Mouse (Mus musculus): ENCODE data around the gene Prkd3. TPM values are rescaled to one million over a fixed set of nuclear protein-coding genes. Genes with fewer than 3 reads are reported as not detected.

Prkd3 gene
- 10 to 100 TPM; 37.9 to 39.6 TPM for total RNA-seq (2021)
- long read RNA-seq, experiment 1, full-length matches to known transcripts: 9 of 21 reads
- long read RNA-seq, experiment 1, partial matches to known transcripts: 8 of 21 reads
- long read RNA-seq, experiment 1, other reads (novel, unspliced or antisense): 4 of 21 reads
- long read RNA-seq, experiment 2, full-length matches to known transcripts: 12 of 28 reads
- long read RNA-seq, experiment 2, partial matches to known transcripts: 7 of 28 reads
- long read RNA-seq, experiment 2, other reads (novel, unspliced or antisense): 9 of 28 reads

GRCm38 (mm10) chr17:79020208-79020983 lies at the start of gene Prkd3:
Gene Prkd3, minus strand, starts transcription at chr17:79020816.
- DNase-seq (ENCODE audit: low spot score in 2 of 2): peak; percentile 48 to 74

- no peak for DNase-seq (ENCODE audit: low spot score in 2 of 2)
These were observed 49.3 kb upstream of the Prkd3 start for GRCm38 (mm10) chr17:79069766-79070480.

- DNase-seq (ENCODE audit: low spot score in 2 of 2): peak in 1 of 2 experiments; percentile 42
These were observed 48.4 kb upstream of the Prkd3 start for GRCm38 (mm10) chr17:79069019-79069418.

GRCm38 (mm10) chr17:79068581-79068980 lies 48.0 kb upstream of the Prkd3 start:
- no peak for DNase-seq (ENCODE audit: low spot score in 2 of 2)

- no peak for DNase-seq (ENCODE audit: low spot score in 2 of 2)
These were observed 43.6 kb upstream of the Prkd3 start for GRCm38 (mm10) chr17:79064250-79064649.

GRCm38 (mm10) chr17:79060221-79060620 lies 39.6 kb upstream of the Prkd3 start:
- DNase-seq (ENCODE audit: low spot score in 2 of 2): no peak

GRCm38 (mm10) chr17:79058271-79058670 lies 37.7 kb upstream of the Prkd3 start:
- no peak for DNase-seq (ENCODE audit: low spot score in 2 of 2)

- DNase-seq (ENCODE audit: low spot score in 2 of 2): peak; percentile 57 to 71
These were observed 31.6 kb upstream of the Prkd3 start for GRCm38 (mm10) chr17:79052088-79052812.

GRCm38 (mm10) chr17:79051606-79052005 lies 31.0 kb upstream of the Prkd3 start, which contains the start of gene Qpct:
Gene Qpct, plus strand, starts transcription at chr17:79051906.
- no peak for DNase-seq (ENCODE audit: low spot score in 2 of 2)

- DNase-seq (ENCODE audit: low spot score in 2 of 2): no peak
These were observed 23.1 kb upstream of the Prkd3 start for GRCm38 (mm10) chr17:79043705-79044104.

GRCm38 (mm10) chr17:79039660-79040059 lies 19.0 kb upstream of the Prkd3 start:
- DNase-seq (ENCODE audit: low spot score in 2 of 2): no peak

- no peak for DNase-seq (ENCODE audit: low spot score in 2 of 2)
These were observed 12.2 kb upstream of the Prkd3 start for GRCm38 (mm10) chr17:79032782-79033181.

GRCm38 (mm10) chr17:79031569-79031968 lies 11.0 kb upstream of the Prkd3 start:
- no peak for DNase-seq (ENCODE audit: low spot score in 2 of 2)

GRCm38 (mm10) chr17:79029226-79029625 lies 8.6 kb upstream of the Prkd3 start:
- DNase-seq (ENCODE audit: low spot score in 2 of 2): no peak

GRCm38 (mm10) chr17:79024544-79024943 lies 3.9 kb upstream of the Prkd3 start:
- no peak for DNase-seq (ENCODE audit: low spot score in 2 of 2)

- no peak for DNase-seq (ENCODE audit: low spot score in 2 of 2)
These were observed 2.1 kb upstream of the Prkd3 start for GRCm38 (mm10) chr17:79022746-79023145.

GRCm38 (mm10) chr17:79020984-79021335 lies 344 bp upstream of the Prkd3 start:
- no peak for DNase-seq (ENCODE audit: low spot score in 2 of 2)

- no peak for DNase-seq (ENCODE audit: low spot score in 2 of 2)
These were observed 849 bp downstream of the Prkd3 start for GRCm38 (mm10) chr17:79019726-79020207.

GRCm38 (mm10) chr17:79018422-79018821 lies 2.2 kb downstream of the Prkd3 start:
- DNase-seq (ENCODE audit: low spot score in 2 of 2): no peak

GRCm38 (mm10) chr17:79015831-79016230 lies 4.8 kb downstream of the Prkd3 start:
- no peak for DNase-seq (ENCODE audit: low spot score in 2 of 2)
